Mouse (Mus musculus) fat pad, adult 2 months (tissue): ENCODE measurements around the gene Ubxn6.
"Not testable (repeated sequence)": the region's sequence is repeated elsewhere in the genome, so short reads cannot be mapped to it uniquely, and the experiment has no call there.

Source experiments
- DNase-seq: peaks from one replicate; pipeline ENCODE4 v3.0.0-alpha.2; 2011; ENCODE audit warnings: low read depth, low spot score; ENCODE audit errors: extremely low read depth

Ubxn6 gene

GRCm38 (mm10) chr17:56074827-56075208 lies at the start of gene Ubxn6:
TSS of gene Ubxn6 (minus strand) at chr17:56075028.
- DNase-seq, result no peak

GRCm38 (mm10) chr17:56123681-56124340 lies 49.0 kb upstream of the Ubxn6 start:
- no peak for DNase-seq

GRCm38 (mm10) chr17:56123161-56123560 lies 48.3 kb upstream of the Ubxn6 start:
- DNase-seq, result no peak

DNA sequence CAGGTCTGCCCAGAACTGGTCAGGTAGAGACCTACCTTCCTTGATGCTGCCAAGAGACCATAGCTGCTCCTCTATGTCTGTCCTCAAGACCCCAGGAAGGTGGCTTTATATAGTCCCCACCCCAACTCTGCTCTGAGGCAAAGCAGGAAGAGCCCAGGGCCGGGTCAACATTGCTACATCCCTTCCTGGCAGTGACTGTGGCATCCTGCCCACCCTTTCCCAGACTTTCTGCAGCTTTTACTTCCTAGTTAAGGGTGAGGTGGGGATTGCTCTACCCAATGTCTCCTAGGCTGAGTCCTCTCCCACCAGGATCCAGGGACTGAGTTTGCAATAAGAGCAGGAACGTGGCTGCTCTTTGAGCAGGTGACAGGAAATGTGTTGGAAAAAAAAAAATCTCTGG lies 47.0 kb upstream of the Ubxn6 start, which contains the start of gene Lrg1:
Gene Lrg1 (minus strand): TSS at position 176 of the 400 bp plus-strand sequence.
- DNase-seq, result no peak

- DNase-seq, result no peak
Observed at GRCm38 (mm10) chr17:56119981-56120880, 45.4 kb upstream of the Ubxn6 start.

- no peak for DNase-seq
Observed at GRCm38 (mm10) chr17:56119431-56119830, 44.6 kb upstream of the Ubxn6 start.

GRCm38 (mm10) chr17:56117251-56117710 lies 42.5 kb upstream of the Ubxn6 start, which contains the start of gene Plin5:
TSS of gene Plin5 (minus strand) at chr17:56117596.
- DNase-seq, result no peak

- DNase-seq, result no peak
Observed at GRCm38 (mm10) chr17:56116193-56116592, 41.4 kb upstream of the Ubxn6 start.

GRCm38 (mm10) chr17:56112743-56113142 lies 37.9 kb upstream of the Ubxn6 start:
- no peak for DNase-seq

DNA sequence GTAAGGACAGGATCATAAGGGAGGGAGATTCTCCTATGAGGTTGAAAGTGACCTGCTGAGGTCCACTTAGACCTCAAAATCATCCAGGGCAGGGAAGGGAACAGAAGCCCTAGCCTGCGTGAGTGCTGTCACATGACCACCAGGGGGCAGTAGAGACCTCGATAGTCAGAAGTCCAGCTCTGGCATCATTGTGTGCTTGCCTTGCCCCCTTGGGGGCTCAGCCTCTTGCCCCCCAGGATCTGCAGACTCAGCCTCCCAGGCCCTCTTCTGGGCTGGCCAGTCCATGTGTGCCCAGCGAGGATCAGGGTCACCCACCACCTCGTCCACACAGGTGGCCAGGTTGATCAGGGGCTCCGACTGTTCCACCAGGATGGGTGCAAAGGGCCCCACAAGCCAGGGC lies 37.0 kb upstream of the Ubxn6 start:
- no peak for DNase-seq

DNA sequence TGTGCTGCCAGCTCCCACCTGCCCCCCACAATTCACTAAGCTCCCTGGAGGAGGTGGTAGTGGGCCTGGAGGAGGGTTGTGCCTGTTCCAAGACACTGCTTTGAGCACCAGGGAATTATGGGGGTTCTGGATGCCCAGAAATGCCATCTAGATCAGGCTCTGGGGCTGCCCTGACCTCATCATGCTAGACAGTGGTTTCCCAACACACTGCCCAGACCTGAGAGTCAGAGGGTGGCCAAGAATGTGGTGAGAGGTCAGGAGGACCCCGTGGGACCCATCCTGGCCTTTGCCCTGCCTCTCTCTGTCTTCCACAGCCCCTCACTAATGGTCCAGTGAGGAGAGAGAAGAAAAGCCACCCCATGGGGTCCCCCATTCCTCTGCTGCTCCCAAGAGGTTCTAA lies 36.2 kb upstream of the Ubxn6 start:
- no peak for DNase-seq

- DNase-seq, result no peak
Observed at GRCm38 (mm10) chr17:56110571-56110970, 35.7 kb upstream of the Ubxn6 start.

- no peak for DNase-seq
Observed at GRCm38 (mm10) chr17:56109219-56110051, 34.6 kb upstream of the Ubxn6 start, which contains the start of gene Plin4. TSS of gene Plin4 (minus strand) at chr17:56109803.

GRCm38 (mm10) chr17:56108334-56109044 lies 33.7 kb upstream of the Ubxn6 start:
- DNase-seq, result no peak

- no peak for DNase-seq
Observed at GRCm38 (mm10) chr17:56107736-56108135, 32.9 kb upstream of the Ubxn6 start.

DNA sequence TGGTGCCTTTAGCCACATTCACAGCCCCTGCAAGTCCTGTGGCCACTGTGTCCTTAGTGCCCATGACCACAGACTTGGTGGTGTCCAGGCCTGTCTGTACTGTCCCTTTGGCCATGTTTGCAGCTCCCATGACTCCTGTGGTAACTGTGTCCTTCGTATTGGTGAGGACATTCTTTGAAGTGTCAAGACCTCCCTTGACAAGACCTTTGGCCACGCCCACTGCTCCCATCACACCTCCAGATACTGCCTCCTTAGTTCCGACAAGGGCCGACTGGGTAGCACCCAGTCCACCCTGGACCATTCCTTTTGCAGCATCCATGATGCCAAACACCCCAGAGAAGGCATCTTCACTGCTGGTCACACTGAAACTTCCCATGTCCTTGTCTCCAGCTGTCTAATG lies 32.2 kb upstream of the Ubxn6 start:
- DNase-seq, result no peak

- DNase-seq, result not testable (repeated sequence)
Observed at GRCm38 (mm10) chr17:56106436-56106835, 31.6 kb upstream of the Ubxn6 start.

DNA sequence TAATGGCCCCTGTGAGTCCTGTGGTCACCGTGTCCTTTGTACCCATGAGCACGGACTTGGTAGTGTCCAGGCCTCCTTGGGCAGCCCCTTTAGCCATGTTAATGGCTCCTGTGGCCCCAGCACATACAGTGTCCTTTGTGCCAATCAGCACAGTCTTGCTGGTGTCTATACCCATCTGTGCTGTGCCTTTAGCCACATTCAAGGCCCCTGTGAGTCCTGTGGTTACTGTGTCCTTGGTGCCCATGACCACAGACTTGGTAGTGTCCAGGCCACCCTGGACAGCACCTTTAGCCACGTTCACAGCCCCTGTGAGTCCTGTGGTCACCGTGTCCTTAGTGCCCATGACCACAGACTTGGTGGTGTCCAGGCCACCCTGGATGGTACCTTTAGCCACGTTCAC lies 30.0 kb upstream of the Ubxn6 start:
- DNase-seq, result not testable (repeated sequence)

- DNase-seq, result no peak
Observed at GRCm38 (mm10) chr17:56103465-56104285, 28.8 kb upstream of the Ubxn6 start.
